In genomic region chr14:73179221-73179681, GRCm38 (mm10) we compare ENCODE assay signal across 13 mouse cellular contexts. TPM values are rescaled to one million over a fixed set of nuclear protein-coding genes. Genes with fewer than 3 reads are reported as not detected.
DNase-seq lines count a peak whose midpoint lies in the region; ATAC-seq and TF ChIP-seq lines count a peak whose summit lies in the region.
"Had no signal": no experiment of that assay in that cellular context is flagged by ENCODE, and none has a peak within 500 bp of the region (broad histone marks: within the 10 kb centered on the region; RNA-seq: fewer than 3 reads in every experiment).

No protein-coding gene starts in this region.

- no peaks in the 10 kb centered on the region for H3K27me3 ChIP-seq in liver, embryonic 14.5 days (ENCODE audit: control insufficient read depth, insufficient read depth, low read length)

- peaks cover 47% of the 10 kb centered on the region for H3K4me1 ChIP-seq in brown adipose tissue, adult 24 weeks (ENCODE audit: control insufficient read depth, insufficient read depth, insufficient read length, low read length)
- H3K4me1 ChIP-seq in liver, embryonic 14.5 days (replicated peaks; ENCODE audit: control insufficient read depth in 2 of 2, insufficient read depth in 2 of 2, low read length in 1 of 2), result peaks cover 0 to 27% of the 10 kb centered on the region in 2 experiments; a peak in 2 of 4 replicates

- no peak overlapping the region for H3K4me2 ChIP-seq in liver, embryonic 14.5 days (ENCODE audit: low read depth)

- H3K36me3 ChIP-seq in liver, embryonic 14.5 days (replicated peaks; ENCODE audit: control insufficient read depth, insufficient read depth, low read depth), result no peaks in the 10 kb centered on the region

- no peak for TF ChIP-seq CTCF in liver, embryonic 14.5 days (IDR thresholded peaks at IDR 0.05; ENCODE audit: low read depth)

- peak; percentile 14 to 62 for DNase-seq in heart, adult 9 months (ENCODE audit: low spot score in 2 of 2)
- DNase-seq in heart, postnatal 25 days (ENCODE audit: low spot score), result no peak
- peak; percentile 42 for DNase-seq in kidney, adult 18-20 months
- DNase-seq in liver, embryonic 14.5 days (ENCODE audit: low read depth in 3 of 3, low spot score in 3 of 3), result no peak
- no peak for DNase-seq in urinary bladder, postnatal 4 days (ENCODE audit: low spot score in 2 of 2)
- no peak for DNase-seq in Muller cell, postnatal 12 days (ENCODE audit: inconsistent ontology term)
- no peak for DNase-seq in cerebellum, adult 9-11 months
- DNase-seq: lung, postnatal 4 days; retina, postnatal 1 day had no signal

- ATAC-seq in liver, embryonic 14.5 days (ENCODE audit: insufficient read depth), result peak; percentile 62
- ATAC-seq: CD4-positive, CD25-positive, alpha-beta regulatory T cell, adult 4 months; hindbrain, embryonic 16.5 days had no signal

- no peak overlapping the region for H3K4me3 ChIP-seq in brown adipose tissue, adult 24 weeks (ENCODE audit: insufficient read depth, low read depth, low read length)
- H3K4me3 ChIP-seq in liver, embryonic 14.5 days (ENCODE audit: insufficient read depth in 1 of 2, low read depth in 2 of 2, low read length in 2 of 2), result no peak overlapping the region
- H3K4me3 ChIP-seq: myocyte had no signal

- H3K27ac ChIP-seq in brown adipose tissue, adult 24 weeks (replicated peaks; ENCODE audit: low read depth, low read length), result peak overlapping the region; percentile 94
- no peak overlapping the region for H3K27ac ChIP-seq in liver, embryonic 14.5 days

- intact Hi-C loops in heart, postnatal 25 days (cut with DNase I), result loop anchor here (5.0 kb wide), 1 partner anchor 98 kb away; no protein-coding TSS in a partner anchor

- WGBS in liver, embryonic 14.5 days (ENCODE audit: insufficient replicate concordance), result 36% methylated on average over 4 of the region's 4 CpGs

- no peaks in the 10 kb centered on the region for H3K9me3 ChIP-seq in liver, embryonic 14.5 days (ENCODE audit: control insufficient read depth, low read length)

- TF ChIP-seq EP300 in liver, embryonic 14.5 days (IDR thresholded peaks at IDR 0.05; ENCODE audit: low read depth), result no peak

- no peak overlapping the region for H3K9ac ChIP-seq in liver, embryonic 14.5 days (replicated peaks)

RNA-seq across cellular contexts. Expression of gene Rcbtb2, which starts 56.4 kb away (rescaled TPM):
- total RNA-seq in heart, postnatal 25 days (2021), result 10 to 100 TPM; 20.4 to 22.9 TPM
- 138 and 227 TPM in 2 replicates for polyA plus RNA-seq in brown adipose tissue, adult 24 weeks (2012; ENCODE audit: insufficient read depth, insufficient read length, missing spikeins)
- 5.9 and 7.9 TPM in 2 replicates for polyA plus RNA-seq in liver, embryonic 14.5 days (2012; rRNA removed)
- polyA plus RNA-seq in liver, embryonic 14.5 days (2014; fragmentation: Nextera tagmentation; extraction: Ambion mirVana), result 16.0 and 20.3 TPM in 2 replicates

RNA-seq across cellular contexts. Expression of gene Lpar6, which starts 58.4 kb away (rescaled TPM):
- total RNA-seq in heart, postnatal 25 days (2021), result 1 to 10 TPM; 3.3 to 3.8 TPM
- polyA plus RNA-seq in brown adipose tissue, adult 24 weeks (2012; ENCODE audit: insufficient read depth, insufficient read length, missing spikeins), result 15.0 and 19.7 TPM in 2 replicates
- polyA plus RNA-seq in liver, embryonic 14.5 days (2012; rRNA removed), result 1.8 and 2.3 TPM in 2 replicates
- polyA plus RNA-seq in liver, embryonic 14.5 days (2014; fragmentation: Nextera tagmentation; extraction: Ambion mirVana), result 3.2 and 4.1 TPM in 2 replicates

Comparison
In these comparisons a context has a peak if more than half of its experiments do, and no peak if none do; other contexts are left out.
1. DNase-seq: peak in heart, adult 9 months (2 of 2) and kidney, adult 18-20 months (single experiment); none in heart, postnatal 25 days (single experiment), liver, embryonic 14.5 days (0 of 3), urinary bladder, postnatal 4 days (0 of 2), Muller cell, postnatal 12 days (single experiment) and cerebellum, adult 9-11 months (single experiment).